Mouse (Mus musculus): ENCODE results near the gene Hsdl1. TPM values are rescaled to one million over a fixed set of nuclear protein-coding genes. Genes with fewer than 3 reads are reported as not detected.

Hsdl1 gene
- polyA plus RNA-seq, 1 experiment from 2014 or later = 183 TPM

GRCm38 (mm10) chr8:119568251-119568650 lies 6.7 kb downstream of the Hsdl1 start:
- no peak for ATAC-seq
- WGBS = 89% methylated on average over 9 of the region's 9 CpGs
- H3K27me3 ChIP-seq (replicated peaks; ENCODE audit: control insufficient read depth, insufficient read depth, low read length) = no peaks in the 10 kb centered on the region
- no peaks in the 10 kb centered on the region for H3K9me3 ChIP-seq (ENCODE audit: control insufficient read depth, low read length)
- H3K27ac ChIP-seq (ENCODE audit: low read length) = no peak overlapping the region
- no peak overlapping the region for H3K4me2 ChIP-seq (ENCODE audit: low read length)
- H3K4me1 ChIP-seq (replicated peaks; ENCODE audit: control insufficient read depth, insufficient read depth, low read length) = peaks cover 3% of the 10 kb centered on the region
- H3K9ac ChIP-seq (replicated peaks; ENCODE audit: low read depth, low read length) = no peak overlapping the region
- no peak overlapping the region for H3K4me3 ChIP-seq (replicated peaks; ENCODE audit: low read length)
- peaks cover 14% of the 10 kb centered on the region for H3K36me3 ChIP-seq (ENCODE audit: control insufficient read depth, insufficient read depth)

- H3K9me3 ChIP-seq (ENCODE audit: control insufficient read depth, low read length) = no peaks in the 10 kb centered on the region
- WGBS = 85% methylated on average over 11 of the region's 11 CpGs
- H3K4me1 ChIP-seq (replicated peaks; ENCODE audit: control insufficient read depth, insufficient read depth, low read length) = no peaks in the 10 kb centered on the region
- H3K4me2 ChIP-seq (ENCODE audit: low read length) = no peak overlapping the region
- H3K4me3 ChIP-seq (replicated peaks; ENCODE audit: low read length) = no peak overlapping the region
- H3K36me3 ChIP-seq (ENCODE audit: control insufficient read depth, insufficient read depth) = peaks cover 23% of the 10 kb centered on the region
- no peak overlapping the region for H3K27ac ChIP-seq (ENCODE audit: low read length)
- H3K27me3 ChIP-seq (replicated peaks; ENCODE audit: control insufficient read depth, insufficient read depth, low read length) = no peaks in the 10 kb centered on the region
- no peak overlapping the region for H3K9ac ChIP-seq (replicated peaks; ENCODE audit: low read depth, low read length)
- no peak for ATAC-seq
Observed at GRCm38 (mm10) chr8:119566367-119566766, 8.6 kb downstream of the Hsdl1 start.

- Histone ChIP-seq H3K9me3 (ENCODE audit: control insufficient read depth, low read length) (no peaks in the 10 kb centered on the region), H3K4me3 (replicated peaks; ENCODE audit: low read length) (no peak overlapping the region), H3K4me2 (ENCODE audit: low read length) (no peak overlapping the region), H3K27me3 (replicated peaks; ENCODE audit: control insufficient read depth, insufficient read depth, low read length) (no peaks in the 10 kb centered on the region), H3K4me1 (replicated peaks; ENCODE audit: control insufficient read depth, insufficient read depth, low read length) (no peaks in the 10 kb centered on the region; the same call in 1 of the 2 replicates), H3K9ac (replicated peaks; ENCODE audit: low read depth, low read length) (no peak overlapping the region), H3K36me3 (ENCODE audit: control insufficient read depth, insufficient read depth) (peaks cover 23% of the 10 kb centered on the region), H3K27ac (ENCODE audit: low read length) (no peak overlapping the region)
- 94% methylated on average over 14 of the region's 14 CpGs for WGBS
- ATAC-seq = no peak
Observed at GRCm38 (mm10) chr8:119563849-119564251, 11.1 kb downstream of the Hsdl1 start.

- ATAC-seq = no peak
Observed at GRCm38 (mm10) chr8:119559402-119559720, 15.6 kb downstream of the Hsdl1 start.

GRCm38 (mm10) chr8:119558603-119559401 lies 16.2 kb downstream of the Hsdl1 start, which contains the start of gene Mbtps1:
TSS of gene Mbtps1 (minus strand) at chr8:119558735.
- Histone ChIP-seq H3K9me3 (ENCODE audit: control insufficient read depth, low read length) (no peaks in the 10 kb centered on the region), H3K9ac (replicated peaks; ENCODE audit: low read depth, low read length) (peak within 1 kb of the TSS; percentile 85), H3K4me2 (ENCODE audit: low read length) (peak within 1 kb of the TSS; percentile 91), H3K27ac (ENCODE audit: low read length) (peak within 1 kb of the TSS; percentile 92), H3K27me3 (replicated peaks; ENCODE audit: control insufficient read depth, insufficient read depth, low read length) (no peaks in the 10 kb centered on the region), H3K36me3 (ENCODE audit: control insufficient read depth, insufficient read depth) (peaks cover 11% of the 10 kb centered on the region; the same call in 1 of the 2 replicates), H3K4me1 (replicated peaks; ENCODE audit: control insufficient read depth, insufficient read depth, low read length) (peaks cover 27% of the 10 kb centered on the region), H3K4me3 (replicated peaks; ENCODE audit: low read length) (peak within 1 kb of the TSS; percentile 78)
- 6% methylated on average over 63 of the region's 63 CpGs for WGBS
- peak; percentile 96 for ATAC-seq

More at GRCm38 (mm10) chr8:119559402-119559720, 15.6 kb downstream of the Hsdl1 start:
- Histone ChIP-seq H3K9me3 (ENCODE audit: control insufficient read depth, low read length) (no peaks in the 10 kb centered on the region), H3K9ac (replicated peaks; ENCODE audit: low read depth, low read length) (no peak overlapping the region), H3K4me2 (ENCODE audit: low read length) (no peak overlapping the region), H3K27me3 (replicated peaks; ENCODE audit: control insufficient read depth, insufficient read depth, low read length) (no peaks in the 10 kb centered on the region), H3K36me3 (ENCODE audit: control insufficient read depth, insufficient read depth) (peaks cover 13% of the 10 kb centered on the region), H3K4me3 (replicated peaks; ENCODE audit: low read length) (no peak overlapping the region), H3K4me1 (replicated peaks; ENCODE audit: control insufficient read depth, insufficient read depth, low read length) (peaks cover 27% of the 10 kb centered on the region), H3K27ac (ENCODE audit: low read length) (no peak overlapping the region)
- WGBS = 89% methylated on average over 6 of the region's 6 CpGs

- Histone ChIP-seq H3K9me3 (ENCODE audit: control insufficient read depth, low read length) (no peaks in the 10 kb centered on the region), H3K4me2 (ENCODE audit: low read length) (peak overlapping the region; percentile 91), H3K27ac (ENCODE audit: low read length) (peak overlapping the region; percentile 92), H3K4me3 (replicated peaks; ENCODE audit: low read length) (peak overlapping the region; percentile 78), H3K4me1 (replicated peaks; ENCODE audit: control insufficient read depth, insufficient read depth, low read length) (peaks cover 27% of the 10 kb centered on the region), H3K27me3 (replicated peaks; ENCODE audit: control insufficient read depth, insufficient read depth, low read length) (no peaks in the 10 kb centered on the region), H3K36me3 (ENCODE audit: control insufficient read depth, insufficient read depth) (0 out of 2 replicates have a peak, but pooled peaks cover 7% of the 10 kb centered on the region), H3K9ac (replicated peaks; ENCODE audit: low read depth, low read length) (peak overlapping the region; percentile 85)
- peak; percentile 93 for ATAC-seq
- under 1% methylated on average over 55 of the region's 55 CpGs for WGBS
Observed at GRCm38 (mm10) chr8:119557821-119558602, 17.0 kb downstream of the Hsdl1 start.

- H3K4me1 ChIP-seq (replicated peaks; ENCODE audit: control insufficient read depth, insufficient read depth, low read length) = peaks cover 27% of the 10 kb centered on the region
- H3K4me2 ChIP-seq (ENCODE audit: low read length) = peak overlapping the region; percentile 91
- 78% methylated on average over 9 of the region's 9 CpGs for WGBS
- peak overlapping the region; percentile 78 for H3K4me3 ChIP-seq (replicated peaks; ENCODE audit: low read length)
- no peaks in the 10 kb centered on the region for H3K9me3 ChIP-seq (ENCODE audit: control insufficient read depth, low read length)
- H3K27ac ChIP-seq (ENCODE audit: low read length) = no peak overlapping the region
- H3K27me3 ChIP-seq (replicated peaks; ENCODE audit: control insufficient read depth, insufficient read depth, low read length) = no peaks in the 10 kb centered on the region
- 0 out of 2 replicates have a peak, but pooled peaks cover 4% of the 10 kb centered on the region for H3K36me3 ChIP-seq (ENCODE audit: control insufficient read depth, insufficient read depth)
- no peak for ATAC-seq
- no peak overlapping the region for H3K9ac ChIP-seq (replicated peaks; ENCODE audit: low read depth, low read length)
Observed at GRCm38 (mm10) chr8:119557132-119557531, 17.9 kb downstream of the Hsdl1 start.

GRCm38 (mm10) chr8:119555861-119556260 lies 19.1 kb downstream of the Hsdl1 start:
- WGBS = 30% methylated on average over 6 of the region's 6 CpGs
- no peak overlapping the region for H3K27ac ChIP-seq (ENCODE audit: low read length)
- no peak overlapping the region for H3K9ac ChIP-seq (replicated peaks; ENCODE audit: low read depth, low read length)

GRCm38 (mm10) chr8:119552967-119553366 lies 22.0 kb downstream of the Hsdl1 start:
- Histone ChIP-seq H3K27me3 (replicated peaks; ENCODE audit: control insufficient read depth, insufficient read depth, low read length) (no peaks in the 10 kb centered on the region), H3K9ac (replicated peaks; ENCODE audit: low read depth, low read length) (no peak overlapping the region), H3K4me2 (ENCODE audit: low read length) (no peak overlapping the region), H3K9me3 (ENCODE audit: control insufficient read depth, low read length) (no peaks in the 10 kb centered on the region), H3K4me1 (replicated peaks; ENCODE audit: control insufficient read depth, insufficient read depth, low read length) (peaks cover 27% of the 10 kb centered on the region), H3K27ac (ENCODE audit: low read length) (no peak overlapping the region), H3K36me3 (ENCODE audit: control insufficient read depth, insufficient read depth) (no peaks in the 10 kb centered on the region), H3K4me3 (replicated peaks; ENCODE audit: low read length) (no peak overlapping the region)
- WGBS = 83% methylated on average over 2 of the region's 2 CpGs
- ATAC-seq = no peak

More at GRCm38 (mm10) chr8:119555861-119556260, 19.1 kb downstream of the Hsdl1 start:
- H3K9me3 ChIP-seq (ENCODE audit: control insufficient read depth, low read length) = no peaks in the 10 kb centered on the region
- no peak overlapping the region for H3K4me2 ChIP-seq (ENCODE audit: low read length)
- no peak for ATAC-seq
- H3K4me3 ChIP-seq (replicated peaks; ENCODE audit: low read length) = no peak overlapping the region
- no peaks in the 10 kb centered on the region for H3K36me3 ChIP-seq (ENCODE audit: control insufficient read depth, insufficient read depth)
- no peaks in the 10 kb centered on the region for H3K27me3 ChIP-seq (replicated peaks; ENCODE audit: control insufficient read depth, insufficient read depth, low read length)
- peaks cover 27% of the 10 kb centered on the region for H3K4me1 ChIP-seq (replicated peaks; ENCODE audit: control insufficient read depth, insufficient read depth, low read length)
